In genomic region chr1:74858805-74859204, GRCm38 (mm10) we compare ENCODE assay signal across 9 mouse cellular contexts. TPM values are rescaled to one million over a fixed set of nuclear protein-coding genes. Genes with fewer than 3 reads are reported as not detected.
DNase-seq lines count a peak whose midpoint lies in the region; ATAC-seq and TF ChIP-seq lines count a peak whose summit lies in the region.
"Had no signal": no experiment of that assay in that cellular context is flagged by ENCODE, and none has a peak within 500 bp of the region (broad histone marks: within the 10 kb centered on the region; RNA-seq: fewer than 3 reads in every experiment).

No protein-coding gene starts in this region.

- no peak overlapping the region for H3K4me3 ChIP-seq in kidney, postnatal 0 days (replicated peaks; ENCODE audit: low read depth, low read length)
- H3K4me3 ChIP-seq in embryonic facial prominence, embryonic 12.5 days, result peak overlapping the region; percentile 36
- H3K4me3 ChIP-seq in hindbrain, embryonic 14.5 days (replicated peaks; ENCODE audit: low read length), result peak overlapping the region; percentile 89
- H3K4me3 ChIP-seq in midbrain, postnatal 0 days (ENCODE audit: low read depth, low read length), result peak overlapping the region; percentile 99
- H3K4me3 ChIP-seq in thymus, adult 2 months (ENCODE audit: control insufficient read depth, insufficient read depth, low read length), result no peak overlapping the region

- WGBS in kidney, postnatal 0 days, result 8% methylated on average over 16 of the region's 16 CpGs
- WGBS in embryonic facial prominence, embryonic 12.5 days, result 4% methylated on average over 16 of the region's 16 CpGs
- 7% methylated on average over 16 of the region's 16 CpGs for WGBS in hindbrain, embryonic 14.5 days
- WGBS in midbrain, postnatal 0 days, result 2% methylated on average over 16 of the region's 16 CpGs
- WGBS in thymus, adult 2 months, result 19% methylated on average over 16 of the region's 16 CpGs

- no peak for ATAC-seq in kidney, postnatal 0 days (replicated peaks; ENCODE audit: low FRiP score, low read depth)
- no peak for ATAC-seq in embryonic facial prominence, embryonic 12.5 days (ENCODE audit: insufficient number of reproducible peaks, insufficient read depth, low FRiP score, low TSS enrichment)
- no peak for ATAC-seq in hindbrain, embryonic 14.5 days (ENCODE audit: low FRiP score)
- ATAC-seq in midbrain, postnatal 0 days (ENCODE audit: low FRiP score), result no peak; the same call in 1 of the 2 replicates

- H3K4me2 ChIP-seq in kidney, postnatal 0 days (ENCODE audit: low read length), result peak overlapping the region; percentile 52
- peak overlapping the region; percentile 56 for H3K4me2 ChIP-seq in embryonic facial prominence, embryonic 12.5 days (replicated peaks)
- peak overlapping the region; percentile 57 for H3K4me2 ChIP-seq in hindbrain, embryonic 14.5 days (replicated peaks)
- H3K4me2 ChIP-seq in midbrain, postnatal 0 days (ENCODE audit: low read depth, low read length, poor library complexity, severe bottlenecking), result peak overlapping the region; percentile 69

- DNase-seq in kidney, postnatal 0 days (ENCODE audit: low spot score), result no peak
- DNase-seq in kidney, adult 9 months, result no peak
- DNase-seq in hindbrain, embryonic 14.5 days (ENCODE audit: low spot score), result no peak
- DNase-seq in midbrain, postnatal 0 days (ENCODE audit: low spot score), result no peak
- DNase-seq in B cell, adult 2 months, result no peak
- no peak for DNase-seq in adrenal gland, postnatal 4 days (ENCODE audit: low spot score in 2 of 2)
- no peak for DNase-seq in thymus, adult 2 months

- peaks cover 49% of the 10 kb centered on the region for H3K27me3 ChIP-seq in kidney, postnatal 0 days (ENCODE audit: insufficient read depth, low read length)
- peaks cover 62% of the 10 kb centered on the region for H3K27me3 ChIP-seq in embryonic facial prominence, embryonic 12.5 days
- no peaks in the 10 kb centered on the region for H3K27me3 ChIP-seq in hindbrain, embryonic 14.5 days (ENCODE audit: control insufficient read depth, insufficient read depth, low read length)
- H3K27me3 ChIP-seq in midbrain, postnatal 0 days (ENCODE audit: insufficient read depth, low read length), result no peaks in the 10 kb centered on the region
- H3K27me3 ChIP-seq in thymus, adult 2 months (ENCODE audit: control insufficient read depth, insufficient read depth, low read length), result peaks cover 23% of the 10 kb centered on the region

- H3K27ac ChIP-seq in kidney, postnatal 0 days, result no peak overlapping the region
- H3K27ac ChIP-seq in embryonic facial prominence, embryonic 12.5 days, result no peak overlapping the region
- peak overlapping the region; percentile 57; the same call in 1 of the 2 replicates for H3K27ac ChIP-seq in hindbrain, embryonic 14.5 days
- H3K27ac ChIP-seq in midbrain, postnatal 0 days (ENCODE audit: low read depth, low read length), result peak overlapping the region; percentile 88
- no peak overlapping the region for H3K27ac ChIP-seq in thymus, adult 2 months (ENCODE audit: control insufficient read depth, insufficient read depth, low read length)

- no peak for TF ChIP-seq POLR2A in thymus, adult 2 months (IDR thresholded peaks at IDR 0.05; ENCODE audit: control insufficient read depth, extremely low read depth, insufficient read depth, low read length, poor library complexity)

- TF ChIP-seq CTCF in kidney, postnatal 0 days (IDR thresholded peaks at IDR 0.05; ENCODE audit: low read depth), result no peak
- no peak for TF ChIP-seq CTCF in midbrain, postnatal 0 days (IDR thresholded peaks at IDR 0.05)
- TF ChIP-seq CTCF in thymus, adult 2 months (IDR thresholded peaks at IDR 0.05; ENCODE audit: borderline replicate concordance, control insufficient read depth, extremely low read depth, insufficient read depth, low read length, poor library complexity), result no peak

- H3K9me3 ChIP-seq in kidney, postnatal 0 days (replicated peaks; ENCODE audit: low read length), result no peaks in the 10 kb centered on the region
- no peaks in the 10 kb centered on the region for H3K9me3 ChIP-seq in embryonic facial prominence, embryonic 12.5 days
- no peaks in the 10 kb centered on the region for H3K9me3 ChIP-seq in hindbrain, embryonic 14.5 days (ENCODE audit: control insufficient read depth, low read length)
- H3K9me3 ChIP-seq in midbrain, postnatal 0 days (ENCODE audit: low read length), result no peaks in the 10 kb centered on the region

- H3K36me3 ChIP-seq in kidney, postnatal 0 days (ENCODE audit: insufficient read depth, low read length), result no peaks in the 10 kb centered on the region
- no peaks in the 10 kb centered on the region for H3K36me3 ChIP-seq in embryonic facial prominence, embryonic 12.5 days
- H3K36me3 ChIP-seq in hindbrain, embryonic 14.5 days (replicated peaks; ENCODE audit: control insufficient read depth, insufficient read depth), result no peaks in the 10 kb centered on the region
- H3K36me3 ChIP-seq in midbrain, postnatal 0 days (ENCODE audit: insufficient read depth, low read length), result no peaks in the 10 kb centered on the region
- no peaks in the 10 kb centered on the region for H3K36me3 ChIP-seq in thymus, adult 2 months (ENCODE audit: control insufficient read depth, insufficient read depth, low read length)

- H3K9ac ChIP-seq in kidney, postnatal 0 days (ENCODE audit: low read depth, low read length), result no peak overlapping the region
- H3K9ac ChIP-seq in embryonic facial prominence, embryonic 12.5 days, result no peak overlapping the region
- H3K9ac ChIP-seq in hindbrain, embryonic 14.5 days, result peak overlapping the region; percentile 98
- H3K9ac ChIP-seq in midbrain, postnatal 0 days (replicated peaks; ENCODE audit: low read length, poor library complexity, severe bottlenecking), result peak overlapping the region; percentile 51; the same call in 1 of the 2 replicates

- peaks cover 12% of the 10 kb centered on the region for H3K4me1 ChIP-seq in kidney, postnatal 0 days (replicated peaks; ENCODE audit: insufficient read depth, low read length)
- H3K4me1 ChIP-seq in embryonic facial prominence, embryonic 12.5 days, result peaks cover 19% of the 10 kb centered on the region
- H3K4me1 ChIP-seq in hindbrain, embryonic 14.5 days (replicated peaks; ENCODE audit: control insufficient read depth, insufficient read depth, low read length), result peaks cover 31% of the 10 kb centered on the region
- peaks cover 5% of the 10 kb centered on the region; the same call in 1 of the 2 replicates for H3K4me1 ChIP-seq in midbrain, postnatal 0 days (ENCODE audit: insufficient read depth, low read length)
- peaks cover 13% of the 10 kb centered on the region; the same call in 1 of the 2 replicates for H3K4me1 ChIP-seq in thymus, adult 2 months (replicated peaks; ENCODE audit: control insufficient read depth, insufficient read depth, low read length)

RNA-seq across cellular contexts. Expression of gene Cdk5r2, which starts 4.1 kb away (rescaled TPM):
- polyA plus RNA-seq in kidney, postnatal 0 days (2015; fragmentation: Nextera tagmentation; extraction: Ambion mirVana), result not detected in 2 replicates
- 0.31 and 0.47 TPM in 2 replicates for polyA plus RNA-seq in embryonic facial prominence, embryonic 12.5 days (2016; fragmentation: Nextera tagmentation; extraction: Ambion mirVana)
- polyA plus RNA-seq in hindbrain, embryonic 14.5 days (2014; fragmentation: Nextera tagmentation; extraction: Ambion mirVana), result 23.3 and 27.4 TPM in 2 replicates
- 64.0 and 70.2 TPM in 2 replicates for total RNA-seq in midbrain, postnatal 0 days (2014; rRNA removed)
- polyA plus RNA-seq in midbrain, postnatal 0 days (2015; fragmentation: Nextera tagmentation; extraction: Ambion mirVana), result 15.4 and 17.8 TPM in 2 replicates
- total RNA-seq in adrenal gland, postnatal 4 days (2021), result 10 to 100 TPM in 1 of 2 experiments, 1 to 10 TPM in 1; 6.6 to 10.1 TPM
- polyA plus RNA-seq in thymus, adult 2 months (2012; rRNA removed), result 0.31 and 0.34 TPM in 2 replicates

RNA-seq across cellular contexts. Expression of gene Fev, which starts 26.4 kb away (rescaled TPM):
- 0.14 and 0.20 TPM in 2 replicates for polyA plus RNA-seq in kidney, postnatal 0 days (2015; fragmentation: Nextera tagmentation; extraction: Ambion mirVana)
- polyA plus RNA-seq in embryonic facial prominence, embryonic 12.5 days (2016; fragmentation: Nextera tagmentation; extraction: Ambion mirVana), result 0.32 and 0.56 TPM in 2 replicates
- polyA plus RNA-seq in hindbrain, embryonic 14.5 days (2014; fragmentation: Nextera tagmentation; extraction: Ambion mirVana), result 5.2 and 5.8 TPM in 2 replicates
- 3.4 and 3.8 TPM in 2 replicates for total RNA-seq in midbrain, postnatal 0 days (2014; rRNA removed)
- polyA plus RNA-seq in midbrain, postnatal 0 days (2015; fragmentation: Nextera tagmentation; extraction: Ambion mirVana), result 1.8 and 2.3 TPM in 2 replicates
- 1 to 10 TPM; 2.1 to 3.4 TPM for total RNA-seq in adrenal gland, postnatal 4 days (2021)
- 0.24 and 0.26 TPM in 2 replicates for polyA plus RNA-seq in thymus, adult 2 months (2012; rRNA removed)
- total RNA-seq: layer of hippocampus, adult 8-10 months had no signal

RNA-seq across cellular contexts. Expression of gene Cryba2, which starts 34.1 kb away (rescaled TPM):
- polyA plus RNA-seq in kidney, postnatal 0 days (2015; fragmentation: Nextera tagmentation; extraction: Ambion mirVana), result not detected in 2 replicates
- 8.4 and 16.1 TPM in 2 replicates for polyA plus RNA-seq in embryonic facial prominence, embryonic 12.5 days (2016; fragmentation: Nextera tagmentation; extraction: Ambion mirVana)
- 2.0 and 2.1 TPM in 2 replicates for polyA plus RNA-seq in hindbrain, embryonic 14.5 days (2014; fragmentation: Nextera tagmentation; extraction: Ambion mirVana)
- total RNA-seq in midbrain, postnatal 0 days (2014; rRNA removed), result not detected in 2 replicates
- polyA plus RNA-seq in midbrain, postnatal 0 days (2015; fragmentation: Nextera tagmentation; extraction: Ambion mirVana), result 0.49 and 0.80 TPM in 2 replicates
- total RNA-seq in adrenal gland, postnatal 4 days (2021), result 1 to 10 TPM; 2.0 to 3.3 TPM
- polyA plus RNA-seq in thymus, adult 2 months (2012; rRNA removed), result 1.0 and 1.5 TPM in 2 replicates

Comparison
In these comparisons a context has a peak if more than half of its experiments do, and no peak if none do; other contexts are left out.
1. H3K27ac ChIP-seq: peak in hindbrain, embryonic 14.5 days (single experiment) and midbrain, postnatal 0 days (single experiment); none in kidney, postnatal 0 days (single experiment), embryonic facial prominence, embryonic 12.5 days (single experiment) and thymus, adult 2 months (single experiment).
2. H3K4me3 ChIP-seq: peak in embryonic facial prominence, embryonic 12.5 days (single experiment), hindbrain, embryonic 14.5 days (single experiment) and midbrain, postnatal 0 days (single experiment); none in kidney, postnatal 0 days (single experiment) and thymus, adult 2 months (single experiment).
3. H3K9ac ChIP-seq: peak in hindbrain, embryonic 14.5 days (single experiment) and midbrain, postnatal 0 days (single experiment); none in kidney, postnatal 0 days (single experiment) and embryonic facial prominence, embryonic 12.5 days (single experiment).
4. RNA of gene Cdk5r2, which starts 4.1 kb away (polyA plus RNA-seq): 23.3 to 27.4 TPM in hindbrain, embryonic 14.5 days and 15.4 to 17.8 TPM in midbrain, postnatal 0 days; 0.31 to 0.47 TPM in embryonic facial prominence, embryonic 12.5 days, 0.31 to 0.34 TPM in thymus, adult 2 months and not detected in kidney, postnatal 0 days; every median in the first group is over 10 times any median in the second.
5. Peak in every context shown above with its lines, with median percentiles within 50 percentile points of each other: H3K4me2 ChIP-seq.